Mouse (Mus musculus) gastrocnemius, postnatal 25 days (tissue): Measurements from ENCODE around the gene Cdh15. TPM values are rescaled to one million over a fixed set of nuclear protein-coding genes. Genes with fewer than 3 reads are reported as not detected.

Experiments
- DNase-seq: peaks from one replicate; pipeline ENCODE4 v3.0.0; 2022
- total RNA-seq, 2 experiments: library from RNA; stranded (reverse); gene quantifications; 1 replicate in 1 of 2; 2 replicates in 1 of 2; pipeline ENCODE4 v1.2.3; 2021

Cdh15 gene
- total RNA-seq, 2 experiments from 2014 or later: 16.5 to 17.2 TPM

DNA sequence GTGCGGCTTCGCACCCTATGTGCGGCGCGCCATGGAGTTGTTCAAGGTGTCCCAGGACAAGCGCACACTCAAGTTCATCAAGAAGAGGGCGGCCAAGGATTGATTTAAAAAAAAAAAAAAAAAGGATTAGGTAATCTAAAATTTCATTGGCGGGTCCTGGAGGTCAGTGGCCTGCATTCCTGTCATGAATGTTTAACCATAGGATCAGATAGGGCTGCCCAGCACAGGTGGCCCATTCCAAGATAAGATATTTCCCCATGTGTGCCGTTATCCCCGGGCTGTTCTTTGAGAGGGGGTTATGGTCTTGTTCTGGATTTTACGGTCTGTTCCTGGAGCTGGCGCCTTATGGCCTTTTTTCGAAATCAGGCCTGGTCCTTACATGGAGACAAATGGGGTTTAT is 11.1 kb upstream of the Cdh15 start:
- DNase-seq: no peak

DNA sequence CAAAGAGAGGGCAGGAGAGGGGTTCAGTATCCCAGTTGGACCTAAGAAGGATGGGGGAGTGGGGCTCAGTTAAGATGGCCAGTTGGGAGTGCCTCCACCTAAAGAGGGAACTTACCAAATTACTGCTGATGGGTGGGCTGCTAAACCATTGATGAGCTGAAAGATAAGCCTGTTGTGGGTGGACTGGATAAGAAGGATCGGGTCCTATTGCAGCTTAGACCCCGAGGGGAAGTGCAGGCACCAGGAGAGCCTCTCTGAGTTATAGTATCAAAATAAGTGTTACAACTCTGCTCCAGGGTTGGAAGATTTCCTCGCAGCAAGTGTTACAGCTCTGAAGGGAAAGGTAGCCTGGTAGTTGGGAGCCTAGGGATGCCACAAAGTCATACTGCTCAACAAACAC is 3.6 kb upstream of the Cdh15 start:
- no peak for DNase-seq

DNA sequence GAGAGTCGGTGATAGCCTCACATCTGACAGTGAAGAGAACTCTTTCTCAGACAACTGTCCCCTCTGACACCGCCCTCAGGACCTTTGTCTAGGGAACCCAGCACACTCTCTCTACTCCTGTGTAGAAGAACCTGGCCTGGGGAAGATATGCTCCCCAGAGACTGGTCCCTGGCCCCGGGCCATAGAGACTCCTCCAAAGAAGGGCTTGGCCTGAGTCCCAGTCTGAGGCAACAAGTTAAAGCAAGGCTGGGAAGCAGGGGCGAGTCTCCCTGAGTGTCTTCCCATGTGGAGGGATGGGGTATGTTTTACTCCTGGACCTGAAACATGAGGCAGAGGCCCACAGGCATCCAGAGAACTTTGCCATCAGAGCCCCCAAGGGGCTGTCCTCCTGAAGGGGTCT is 2.1 kb upstream of the Cdh15 start:
- DNase-seq: no peak

DNA sequence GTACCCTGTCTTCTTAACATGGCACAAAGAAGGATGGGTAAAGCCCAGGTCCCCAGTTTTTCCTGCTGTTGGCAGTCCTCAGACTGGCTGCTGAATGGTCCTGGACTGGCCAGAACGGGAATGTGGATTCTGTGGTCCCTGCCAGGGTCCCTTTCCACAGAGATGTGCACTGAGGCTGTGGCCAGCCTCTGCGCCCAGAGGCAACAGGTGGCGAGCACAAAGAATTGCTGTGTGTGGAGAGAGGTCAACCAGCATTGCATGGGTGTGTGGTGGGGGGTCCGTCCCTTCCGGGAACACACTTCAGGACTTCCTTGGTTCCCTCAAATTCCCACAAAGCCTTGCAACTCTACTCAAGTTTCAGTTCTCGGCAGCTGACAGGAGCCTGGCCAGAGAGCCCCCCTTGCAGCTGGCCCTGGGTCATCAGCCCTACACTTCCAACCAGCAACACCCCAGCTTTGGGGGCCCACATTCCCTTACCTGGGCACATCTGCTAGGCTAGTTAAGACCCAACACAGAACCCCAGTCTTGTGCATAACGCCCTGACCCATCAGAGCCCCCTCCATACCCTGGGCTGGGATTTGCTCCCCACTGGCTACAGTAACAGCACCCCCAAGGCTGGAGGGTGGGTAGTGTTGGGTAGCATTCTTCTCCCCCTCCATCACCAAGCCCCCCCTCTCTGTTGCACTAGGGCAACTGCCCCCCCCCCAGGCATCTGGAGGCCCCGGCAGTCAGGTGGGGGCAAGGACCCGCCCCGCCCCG is 1.6 kb downstream of the Cdh15 start:
- DNase-seq: peak; percentile 28

DNA sequence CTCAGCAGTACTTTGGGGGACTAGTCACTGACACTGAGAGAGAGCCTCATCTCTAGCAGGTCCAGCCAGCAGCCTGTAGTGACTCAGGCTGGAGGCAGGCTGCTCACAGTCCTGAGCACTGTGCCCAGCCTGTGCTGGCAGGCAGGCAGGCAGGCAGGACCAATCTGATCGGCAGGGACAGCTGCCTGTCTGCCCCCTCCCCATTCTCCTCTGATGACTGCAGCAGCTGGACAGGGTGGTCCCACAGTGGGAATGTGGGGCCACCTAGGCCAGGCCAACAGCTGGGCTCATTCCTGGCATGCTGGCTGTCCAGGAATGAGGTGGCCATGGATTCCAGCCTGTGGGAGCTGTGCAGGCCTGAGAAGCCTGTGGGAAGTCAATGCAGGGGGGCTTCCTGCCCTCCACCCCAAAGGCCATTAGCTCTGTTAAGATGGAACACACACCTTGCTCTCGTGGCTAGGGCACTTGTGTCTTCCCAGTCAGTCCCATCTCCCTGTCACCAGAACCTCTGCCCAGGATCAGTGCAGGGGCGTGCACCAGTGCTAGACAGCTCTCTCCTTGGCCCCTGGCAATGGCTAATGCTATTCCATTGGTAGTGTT is 3.0 kb downstream of the Cdh15 start:
- DNase-seq: peak; percentile 51

DNA sequence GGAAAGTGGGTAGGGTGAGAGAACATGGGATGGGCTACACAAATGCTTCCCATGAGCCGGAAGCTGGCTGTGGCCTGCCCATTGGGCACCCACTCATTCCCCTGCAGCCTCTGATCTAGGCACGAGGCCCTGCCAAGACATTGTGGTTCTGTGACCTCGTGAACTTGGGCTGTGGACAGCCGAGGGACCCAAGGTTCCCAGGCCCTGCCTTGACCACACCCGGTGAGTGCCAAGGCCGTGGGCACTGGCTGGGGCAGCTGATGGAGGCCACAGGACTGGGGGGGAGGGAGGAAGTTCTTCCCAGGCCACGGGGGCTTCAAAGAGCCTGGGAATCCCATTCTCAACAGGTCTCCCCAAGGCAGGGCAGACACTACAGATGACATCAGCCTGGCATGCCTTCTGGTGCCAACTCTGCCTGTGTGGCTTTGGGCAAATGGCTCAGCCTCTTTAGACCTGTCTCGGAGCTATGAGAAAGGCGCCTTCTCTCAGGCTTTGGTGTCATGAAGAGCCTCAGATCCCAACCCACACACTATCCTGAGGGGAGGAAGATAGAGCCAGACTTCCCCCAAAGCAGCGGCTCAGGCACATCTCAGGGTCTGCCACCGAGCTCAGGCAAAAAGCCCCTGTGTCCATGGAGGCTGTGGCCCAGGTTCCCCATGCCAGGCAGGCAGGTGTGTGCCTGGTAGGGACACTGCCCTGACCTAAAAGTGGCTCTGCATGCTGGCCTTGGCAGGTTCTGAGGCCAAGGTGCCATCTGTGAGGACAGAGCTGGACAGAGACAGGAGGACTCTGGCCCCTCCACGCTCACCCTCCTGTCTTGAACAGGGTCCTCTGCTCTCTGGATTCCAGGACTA is 4.2 kb downstream of the Cdh15 start:
- DNase-seq: peak; percentile 30

DNA sequence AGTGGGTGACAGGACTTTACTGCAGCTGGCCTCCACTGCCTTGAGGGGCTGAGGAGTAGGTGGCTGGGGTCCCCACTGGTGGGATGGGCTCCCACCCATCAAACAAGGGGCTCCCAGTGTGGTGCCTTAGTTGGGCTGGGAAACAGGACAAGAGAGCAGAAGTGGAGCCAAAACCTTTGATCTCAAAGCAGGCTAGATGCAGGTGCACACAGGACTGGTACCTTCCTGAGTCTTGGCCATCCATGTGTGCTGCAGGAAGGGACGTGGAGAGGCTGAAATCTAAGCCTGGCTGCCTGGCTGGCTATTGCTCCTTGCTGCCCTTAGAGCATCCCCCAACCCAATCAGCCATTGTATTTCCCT is 4.8 kb downstream of the Cdh15 start:
- no peak for DNase-seq

DNA sequence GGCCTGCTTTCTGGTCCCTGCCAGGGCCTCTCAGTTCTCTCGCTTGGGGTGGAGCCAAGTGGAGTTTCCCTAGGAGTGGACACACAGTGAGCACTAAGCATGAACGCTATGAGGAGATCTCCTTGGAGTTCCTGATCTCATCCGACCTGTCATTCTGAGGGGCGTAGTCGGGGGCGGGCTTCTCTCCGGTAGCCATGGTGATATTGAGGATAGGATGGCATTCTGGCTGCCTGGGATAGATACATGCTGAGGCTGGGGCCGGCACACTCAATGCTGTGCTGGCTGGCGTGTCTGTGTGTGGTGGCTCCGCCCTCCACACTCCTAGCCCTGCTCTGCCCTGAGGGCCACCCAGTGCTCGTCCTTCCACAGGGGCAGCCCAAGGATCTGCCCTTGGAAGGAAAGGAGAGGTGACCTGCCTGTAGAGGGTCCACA is 5.6 kb downstream of the Cdh15 start:
- DNase-seq: peak; percentile 39

DNA sequence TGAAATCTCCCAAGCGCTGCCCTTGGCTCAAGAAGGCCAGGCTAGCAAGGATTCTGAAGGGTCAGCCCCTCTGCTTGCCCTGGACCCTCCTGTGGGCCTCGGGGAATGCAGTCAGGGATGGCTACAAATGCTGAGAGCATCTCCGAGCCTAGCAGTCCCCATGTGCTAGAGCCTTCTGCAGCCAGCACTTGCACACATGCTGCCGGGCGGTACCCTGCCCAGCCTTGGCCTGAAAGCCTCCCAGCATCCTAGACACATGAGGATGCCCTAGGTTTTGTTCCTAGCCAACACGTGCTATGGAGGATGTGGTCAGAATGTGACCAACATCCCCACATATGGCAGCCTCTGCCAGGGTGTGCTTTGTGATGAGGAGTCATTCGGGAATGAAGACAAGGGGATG is 6.6 kb downstream of the Cdh15 start:
- no peak for DNase-seq

DNA sequence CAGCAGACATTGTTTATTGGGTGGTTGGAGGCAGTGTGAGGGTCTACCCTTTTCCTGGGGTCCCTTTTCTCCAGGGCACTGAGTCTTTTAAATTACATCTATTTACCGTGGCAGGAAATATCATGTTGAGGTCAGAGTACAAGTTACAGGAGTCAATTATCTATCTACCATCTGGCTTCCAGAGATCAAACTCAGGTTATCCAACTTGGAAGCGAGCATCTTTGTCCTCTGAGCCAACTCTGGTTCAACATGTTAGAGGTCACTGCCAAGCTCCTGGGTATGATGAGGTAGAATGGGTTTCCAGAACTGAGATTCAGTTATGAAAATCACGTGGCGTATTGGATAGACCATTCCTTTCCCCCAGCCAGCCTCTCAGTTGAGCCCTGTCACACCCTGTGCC is 7.4 kb downstream of the Cdh15 start:
- DNase-seq: no peak

DNA sequence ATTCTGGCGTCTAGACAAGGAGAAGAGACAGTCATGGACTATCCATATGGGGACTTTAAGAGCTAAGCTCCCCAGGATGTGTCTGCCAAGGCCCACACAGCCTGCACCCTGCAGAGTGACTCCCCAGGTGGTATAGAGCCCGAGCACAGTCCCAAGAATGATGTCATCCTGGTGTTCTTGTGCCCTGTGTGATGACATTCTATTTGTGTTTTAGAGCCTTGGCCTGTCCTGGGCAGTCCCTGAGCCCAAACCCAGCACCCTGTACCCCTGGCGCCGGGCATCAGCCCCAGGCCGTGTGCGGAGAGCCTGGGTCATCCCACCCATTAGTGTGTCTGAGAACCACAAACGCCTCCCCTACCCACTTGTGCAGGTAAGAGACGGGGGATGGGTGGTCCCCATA is 8.5 kb downstream of the Cdh15 start:
- no peak for DNase-seq

DNA sequence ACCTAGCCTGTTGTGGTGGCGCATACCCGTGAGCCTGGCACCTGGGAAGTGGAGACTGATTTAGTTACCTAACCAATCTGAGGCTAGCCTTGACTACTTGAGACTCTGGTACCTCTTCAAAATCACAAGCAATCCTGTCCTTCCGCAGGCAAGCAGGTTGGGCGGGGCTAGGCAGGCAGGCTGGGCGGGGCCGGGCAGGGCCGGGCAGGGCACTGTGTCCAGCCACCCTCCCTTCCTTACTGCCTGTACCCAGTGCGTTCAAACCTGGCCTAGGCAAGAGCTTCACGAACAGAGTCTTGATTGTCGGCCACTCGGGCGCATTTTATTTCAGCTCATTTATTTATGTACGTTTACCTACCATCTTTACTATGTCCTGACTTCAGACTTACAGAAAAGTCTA is 12.1 kb downstream of the Cdh15 start:
- no peak for DNase-seq

DNA sequence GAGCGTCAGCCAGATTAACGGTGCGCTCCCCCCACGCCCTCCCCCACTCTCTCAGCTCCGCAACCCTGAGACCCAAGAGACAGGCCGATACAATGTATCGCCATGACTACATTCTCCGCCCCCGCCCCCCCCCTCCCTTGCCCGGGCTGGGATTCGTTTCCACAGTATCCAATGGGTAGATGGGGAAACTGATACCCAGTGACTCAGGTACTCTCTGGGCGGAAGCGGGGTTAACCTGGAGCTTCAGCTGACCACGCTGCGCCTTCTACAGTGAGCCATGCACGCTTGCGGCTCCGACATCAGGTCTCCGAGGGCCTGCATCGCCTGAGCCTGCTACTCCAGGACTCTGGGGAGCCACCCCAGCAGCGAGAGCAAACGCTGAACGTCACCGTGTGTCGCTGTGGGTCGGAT is 17.0 kb downstream of the Cdh15 start:
- no peak for DNase-seq

DNA sequence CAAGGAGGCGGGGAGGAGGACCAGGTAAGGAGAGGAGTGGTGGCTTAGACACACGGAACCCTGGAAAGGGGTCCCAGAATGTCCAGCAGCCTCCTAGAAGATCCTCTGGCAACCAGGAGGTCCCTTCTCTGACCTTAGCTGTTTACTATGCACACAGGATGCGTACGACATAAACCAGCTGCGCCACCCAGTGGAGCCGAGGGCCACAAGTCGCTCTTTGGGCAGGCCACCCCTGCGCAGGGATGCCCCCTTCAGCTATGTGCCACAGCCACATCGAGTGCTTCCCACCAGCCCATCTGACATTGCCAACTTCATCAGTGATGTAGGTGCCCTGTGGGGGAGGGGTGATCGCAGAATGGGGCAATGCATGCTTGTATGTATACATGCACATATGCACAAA is 17.7 kb downstream of the Cdh15 start:
- DNase-seq: no peak

DNA sequence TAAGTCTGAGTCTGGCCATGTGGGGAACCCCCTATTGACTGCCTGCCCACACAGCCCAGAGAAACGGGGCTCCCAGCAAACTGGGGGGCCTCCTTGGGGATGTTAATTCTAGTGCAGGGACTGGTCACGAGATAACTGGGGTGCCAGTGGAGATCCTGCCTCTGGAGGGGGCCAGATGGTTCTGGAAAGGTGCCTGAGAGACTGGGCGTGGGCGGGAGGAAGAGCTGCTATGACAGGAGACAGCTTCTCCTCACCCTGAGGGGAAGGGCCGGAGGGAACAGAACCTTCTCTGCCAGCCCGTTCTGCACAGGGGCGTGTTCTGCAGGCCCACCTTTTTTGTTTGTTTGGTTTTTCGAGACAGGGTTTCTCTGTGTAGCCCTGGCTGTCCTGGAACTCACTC is 18.5 kb downstream of the Cdh15 start:
- DNase-seq: no peak

DNA sequence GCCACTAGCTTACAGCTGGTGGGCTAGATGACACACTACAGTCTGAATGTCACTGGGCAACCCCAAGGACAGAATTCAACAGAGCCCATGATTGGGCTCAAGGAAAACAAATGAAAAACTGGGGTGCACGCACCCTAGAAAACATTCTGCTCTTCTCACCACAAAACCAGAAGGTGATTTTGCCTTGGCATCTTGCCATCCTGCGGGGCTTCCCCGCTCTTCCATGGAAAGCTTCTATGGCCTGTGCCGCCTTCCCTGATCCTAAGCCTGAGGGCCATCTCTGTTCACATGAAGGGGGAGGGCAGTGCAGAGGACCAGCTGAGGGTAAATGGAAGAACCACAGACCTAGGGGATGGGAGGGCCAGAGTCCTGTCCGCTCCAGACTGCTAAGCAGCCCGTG is 20.2 kb downstream of the Cdh15 start:
- DNase-seq: no peak

DNA sequence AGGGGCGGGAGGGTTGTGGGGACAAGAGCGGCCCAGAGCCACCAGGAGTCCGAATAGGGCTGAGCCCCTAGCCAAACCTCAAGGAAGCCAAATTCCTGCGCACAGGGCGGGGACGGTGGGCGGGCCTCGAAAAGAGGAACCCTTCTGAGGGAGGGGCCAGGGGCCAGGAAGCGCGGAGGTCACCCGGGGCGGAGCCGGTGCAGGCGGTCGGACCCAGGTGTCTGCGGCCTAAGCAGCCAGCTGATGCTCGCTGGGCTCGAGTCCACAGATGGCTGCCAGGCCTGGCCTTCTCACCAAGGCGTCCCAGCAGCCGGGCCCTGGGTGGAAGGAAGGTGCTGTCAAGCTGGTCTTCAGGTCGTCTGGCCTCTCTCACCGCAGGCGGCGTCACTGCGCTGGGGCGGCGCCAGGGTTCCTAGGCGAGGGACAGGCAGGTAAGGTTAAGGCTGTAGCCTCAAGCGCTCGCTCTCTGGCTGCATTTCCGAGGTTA is 22.7 kb downstream of the Cdh15 start:
- peak; percentile 29 for DNase-seq

DNA sequence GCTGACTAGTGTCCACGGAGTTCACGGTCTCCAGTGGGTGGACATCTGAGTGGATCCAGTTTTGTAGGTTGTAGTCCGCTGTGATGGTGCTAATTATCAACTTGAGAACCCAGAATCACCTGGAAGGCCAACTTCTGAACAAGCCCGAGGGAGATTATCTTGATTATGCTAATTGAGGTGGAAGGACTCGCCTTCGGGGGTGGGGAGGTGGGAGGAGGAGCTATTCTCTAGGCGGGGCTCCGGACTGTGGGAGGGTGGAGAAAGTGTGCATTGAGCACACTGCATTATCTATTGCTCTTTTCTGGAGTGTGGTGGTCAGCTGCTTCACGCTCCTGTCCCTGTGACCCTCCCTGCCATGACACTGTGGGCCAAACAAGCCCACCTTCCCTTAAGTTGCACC is 23.9 kb downstream of the Cdh15 start:
- no peak for DNase-seq

DNA sequence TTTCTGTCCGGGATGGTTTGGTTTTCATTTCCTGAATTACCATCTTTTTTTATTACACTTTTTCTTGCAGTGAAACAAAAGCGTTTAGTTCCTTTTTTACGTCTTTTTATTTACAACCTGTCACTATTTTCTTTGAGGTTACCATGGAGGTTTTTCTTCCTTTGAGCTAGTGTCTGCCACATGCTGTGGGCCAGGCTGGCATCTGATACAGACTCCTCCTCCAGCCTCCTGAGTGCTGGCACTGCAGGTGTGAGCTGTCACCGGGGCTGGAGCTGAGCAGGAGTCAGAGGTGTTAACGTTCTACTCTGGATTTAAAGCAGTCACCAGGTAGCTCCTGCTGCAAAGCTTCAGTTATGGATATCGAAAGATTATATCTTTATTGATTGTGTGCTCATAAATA is 25.4 kb downstream of the Cdh15 start:
- DNase-seq: no peak

DNA sequence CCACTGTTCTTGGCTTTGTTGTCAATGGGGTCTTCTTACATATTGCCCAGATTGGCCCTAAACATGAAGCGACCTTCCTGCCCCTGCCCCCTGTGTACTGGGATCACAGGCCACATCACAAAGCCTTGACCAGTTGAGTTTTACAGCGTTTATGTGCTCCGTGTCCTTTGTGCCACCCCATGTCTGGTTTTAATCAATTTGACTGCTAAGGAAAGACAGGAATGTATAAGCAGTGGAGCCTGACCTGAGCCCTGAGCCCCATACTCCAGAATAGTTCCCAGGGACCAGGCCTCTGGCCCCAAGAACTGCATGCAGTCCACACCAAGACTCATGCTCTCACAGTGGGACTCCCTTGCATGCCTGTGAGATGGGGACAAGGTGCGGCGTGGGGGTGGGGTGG is 27.4 kb downstream of the Cdh15 start:
- DNase-seq: no peak

DNA sequence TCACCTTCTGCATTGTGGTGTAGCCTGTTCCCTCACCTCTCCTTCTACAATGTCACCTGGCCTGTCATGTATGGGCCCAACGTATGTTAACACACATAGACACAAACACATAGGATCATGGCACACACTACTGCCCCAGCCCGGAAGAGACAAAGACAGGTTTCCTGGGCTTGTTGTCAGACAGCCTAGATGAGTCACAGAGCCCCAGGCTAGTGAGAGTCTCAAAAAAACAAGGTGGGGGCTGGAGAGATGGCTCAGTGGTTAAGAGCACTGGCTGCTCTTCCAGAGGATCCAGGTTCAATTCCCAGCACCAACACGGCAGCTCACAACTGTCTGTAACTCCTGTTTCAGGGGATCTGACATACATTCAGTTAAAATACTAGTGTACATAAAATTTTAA is 30.5 kb downstream of the Cdh15 start:
- DNase-seq: no peak

DNA sequence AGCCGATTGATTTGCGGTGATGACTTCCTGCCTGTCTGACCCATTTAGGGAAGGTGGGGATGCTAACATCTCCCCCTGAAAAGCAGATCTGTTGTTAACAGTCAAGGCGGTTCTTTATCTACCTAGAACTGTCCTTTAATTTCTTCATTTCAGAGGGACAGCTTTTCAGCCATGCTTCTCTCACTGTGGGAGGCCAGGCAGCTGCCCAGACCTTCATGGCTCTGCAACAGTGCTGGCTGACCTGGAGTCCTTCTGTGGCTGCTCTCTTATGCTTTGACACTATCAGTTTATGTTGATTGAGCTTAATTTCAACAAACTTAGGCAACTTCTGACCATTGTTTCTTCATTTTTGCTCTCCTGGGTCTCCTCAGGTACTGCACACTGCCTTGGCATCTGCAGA is 32.5 kb downstream of the Cdh15 start:
- no peak for DNase-seq

DNA sequence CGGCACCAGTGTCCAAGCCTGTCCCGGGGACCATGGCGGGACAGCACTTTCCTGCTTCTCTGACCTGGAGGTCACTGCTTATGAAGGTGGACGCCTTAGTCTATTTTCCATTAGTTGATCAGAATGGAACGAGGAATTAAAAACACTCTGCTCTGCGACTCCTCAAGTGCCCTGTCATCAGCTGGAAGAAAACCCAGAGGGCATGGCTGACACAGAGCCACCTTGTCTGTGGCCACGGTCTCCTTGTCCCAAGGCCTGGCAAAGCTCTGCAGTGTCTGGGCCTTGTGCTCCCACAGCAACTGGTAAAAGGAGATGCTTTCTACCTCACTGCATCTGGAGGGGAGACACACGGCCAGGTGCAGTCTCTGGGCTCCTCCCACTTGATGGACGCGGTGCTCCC is 35.9 kb downstream of the Cdh15 start:
- no peak for DNase-seq
